Mouse (Mus musculus): Measurements from ENCODE around the gene Rtf2. TPM values are rescaled to one million over a fixed set of nuclear protein-coding genes. Genes with fewer than 3 reads are reported as not detected.

Gene Rtf2
- polyA plus RNA-seq (2012; rRNA removed) = 64.2 and 67.5 TPM in 2 replicates

DNA sequence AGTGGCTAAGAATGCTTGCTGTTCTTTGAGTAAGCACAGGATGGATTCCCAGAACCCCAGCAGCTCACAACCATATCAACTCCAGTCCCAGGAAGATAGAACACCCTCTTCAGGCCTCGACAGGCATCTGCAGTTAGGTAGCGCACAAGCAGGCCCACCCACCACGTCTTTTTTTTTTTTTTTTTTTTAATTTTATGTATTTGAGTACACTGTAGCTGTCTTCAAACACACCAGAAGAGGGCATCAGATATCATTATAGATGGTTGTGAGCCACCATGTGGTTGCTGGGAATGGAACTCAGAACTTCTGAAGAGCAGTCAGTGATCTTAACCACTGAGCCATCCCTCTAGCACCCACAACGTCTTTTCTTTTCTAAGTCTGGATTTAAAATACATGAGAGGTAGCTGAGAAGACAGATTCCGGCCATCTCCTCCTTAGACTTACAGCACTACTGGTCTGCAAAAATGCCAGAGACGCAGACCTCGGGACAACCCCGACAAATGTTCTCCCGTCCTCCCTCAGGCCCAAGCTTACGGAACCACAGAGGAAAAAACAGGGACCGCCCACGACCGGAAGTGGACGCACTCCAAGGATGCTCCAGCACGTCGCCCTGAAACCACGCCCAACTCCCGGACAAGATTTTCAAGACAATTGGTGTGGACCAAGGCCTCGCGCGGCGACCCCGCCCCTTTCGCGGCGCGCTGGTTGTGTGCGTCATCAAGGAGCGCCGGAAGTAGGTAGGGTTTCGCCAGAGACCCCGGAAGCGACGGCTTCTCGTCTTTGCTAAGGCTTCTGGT, at the start of gene Rtf2:
Rtf2 (plus strand) TSS at position 714 of the 797 bp plus-strand sequence.

DNA sequence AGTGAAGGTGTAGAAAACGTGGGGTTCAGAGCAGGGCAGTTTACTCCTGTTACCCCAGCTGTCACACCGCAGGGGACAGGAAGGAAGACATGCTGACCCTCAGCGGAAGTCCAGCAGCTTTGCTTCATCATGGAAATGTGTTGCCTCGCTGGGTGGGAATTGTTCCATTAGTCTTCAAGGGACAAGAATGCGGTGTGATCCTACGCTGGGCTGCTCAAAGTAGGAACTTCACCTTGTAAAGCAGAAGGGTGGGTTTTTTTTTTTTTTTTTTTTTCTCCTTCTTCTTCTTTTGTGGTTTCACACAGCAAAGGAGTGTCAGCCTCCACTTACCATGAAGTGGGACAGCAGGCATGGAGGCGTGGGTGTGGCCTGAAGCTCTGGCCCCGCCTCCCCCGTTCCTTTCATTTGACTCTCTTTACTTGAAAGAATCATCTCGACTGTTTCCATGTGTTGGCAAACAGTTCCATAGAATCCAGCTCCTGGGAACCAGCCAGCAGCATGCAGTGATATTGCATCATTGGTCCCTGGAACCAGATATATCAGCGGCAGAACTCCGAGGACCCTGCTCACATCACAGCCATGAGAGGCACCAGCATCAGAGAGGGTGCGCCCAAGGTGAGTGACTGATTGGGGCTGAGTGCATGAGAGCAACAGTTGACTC, 46.8 kb upstream of the Rtf2 start, which contains the start of gene Cass4:
Cass4 (plus strand) TSS at position 404 of the 661 bp plus-strand sequence.

DNA sequence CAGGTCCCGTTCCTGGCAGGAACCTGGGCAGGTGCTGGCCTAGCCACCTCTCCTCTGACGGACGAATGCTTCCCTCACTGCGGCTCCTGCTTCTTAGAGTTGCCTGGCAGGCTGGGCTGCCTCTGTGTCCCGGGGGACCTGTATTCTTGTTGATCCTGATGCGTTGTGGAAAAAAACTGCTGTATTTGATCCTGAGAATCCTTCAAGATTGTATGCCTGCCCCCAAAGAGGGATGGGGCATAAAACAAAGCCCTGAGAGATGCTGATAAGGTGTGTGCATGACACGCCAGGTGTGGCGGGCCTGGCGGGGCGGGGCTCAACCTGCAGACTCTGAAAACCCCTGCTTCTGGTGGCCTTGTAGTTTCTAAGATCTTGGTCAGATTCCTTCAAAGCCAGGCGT, 18.1 kb downstream of the Rtf2 start, which contains the start of gene Gcnt7:
Gcnt7 (minus strand) TSS at position 101 of the 400 bp plus-strand sequence.

DNA sequence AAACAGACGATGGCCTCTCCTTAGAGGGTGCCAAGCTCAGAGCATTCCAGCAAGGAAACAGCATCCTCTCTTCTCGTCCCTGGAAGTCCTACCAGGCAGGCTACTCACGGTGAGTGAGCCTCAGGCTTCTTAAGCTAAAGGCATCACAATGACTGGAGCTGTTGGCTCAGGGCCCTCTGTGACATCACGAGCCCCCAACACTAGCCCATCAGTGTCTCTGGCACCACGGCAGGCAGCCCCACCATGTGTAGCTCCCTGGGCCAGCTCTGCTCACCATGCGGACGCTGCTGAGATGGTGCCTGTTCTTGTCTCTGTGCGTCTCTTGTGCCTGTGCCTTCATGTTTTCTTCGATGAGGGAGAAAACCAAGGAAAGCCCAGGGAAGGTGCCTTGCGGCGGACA, 32.0 kb downstream of the Rtf2 start, which contains the start of gene Fam209:
Fam209 (plus strand) TSS at position 203 of the 400 bp plus-strand sequence.

Other genes with a start within 250 kb of the Rtf2 start
- gene Mc3r, start 192.1 kb upstream of the Rtf2 start, polyA plus RNA-seq (2012; rRNA removed) = 0.16 and 0.19 TPM in 2 replicates
- 19.7 and 29.5 TPM in 2 replicates for gene Fam210b, start 95.0 kb upstream of the Rtf2 start, polyA plus RNA-seq (2012; rRNA removed)
- 32.2 and 41.6 TPM in 2 replicates for gene Aurka, start 70.0 kb upstream of the Rtf2 start, polyA plus RNA-seq (2012; rRNA removed)
- 40.4 and 43.0 TPM in 2 replicates for gene Cstf1, start 69.9 kb upstream of the Rtf2 start, polyA plus RNA-seq (2012; rRNA removed)
- 0.09 and 0.19 TPM in 2 replicates for gene Cass4, start 46.8 kb upstream of the Rtf2 start, polyA plus RNA-seq (2012; rRNA removed)
- not detected in 2 replicates for gene Gcnt7, start 18.0 kb downstream of the Rtf2 start, polyA plus RNA-seq (2012; rRNA removed)
- 0.86 and 0.98 TPM in 2 replicates for gene Fam209, start 32.0 kb downstream of the Rtf2 start, polyA plus RNA-seq (2012; rRNA removed)
- 10.8 and 19.0 TPM in 2 replicates for gene Tfap2c, start 109.0 kb downstream of the Rtf2 start, polyA plus RNA-seq (2012; rRNA removed)